13 mouse cellular contexts compared by ENCODE assay signal in the genomic region with DNA sequence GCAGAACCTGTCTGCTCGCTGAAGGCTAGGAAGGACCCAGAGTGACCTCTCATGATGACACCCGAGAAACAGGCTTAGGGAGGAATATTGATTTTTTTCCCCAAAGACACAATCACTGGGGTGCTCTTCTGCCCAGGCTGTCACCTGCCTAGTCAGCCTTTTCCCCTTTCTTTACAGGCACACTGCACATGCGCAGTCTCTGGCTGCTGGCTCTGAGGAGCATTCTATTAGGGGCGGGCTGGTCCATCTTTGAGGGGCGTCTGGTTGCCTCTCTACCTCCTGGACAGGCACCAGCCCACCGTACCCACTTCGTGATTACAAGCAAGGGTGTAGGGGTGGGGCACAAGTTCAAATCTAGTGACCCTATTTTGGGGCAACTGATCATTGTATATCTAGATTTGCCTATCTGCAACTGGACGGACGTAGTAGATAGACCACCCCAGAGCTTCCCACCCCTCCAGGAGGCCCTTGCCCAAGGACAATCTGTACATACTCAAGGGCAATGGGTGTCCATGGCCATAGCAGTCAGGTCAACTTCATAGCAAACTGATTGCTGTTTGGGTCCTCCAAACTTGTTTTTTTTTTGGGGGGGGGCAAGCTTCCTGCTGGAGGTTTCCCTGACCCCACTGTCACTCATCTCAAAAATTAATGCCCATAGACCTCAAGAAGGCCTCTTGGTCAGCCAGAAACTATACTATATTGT.
A peak's percentile ranks its signal among the peaks of the same experiment; 100 is the strongest.
DNase-seq lines count a peak whose midpoint lies in the region; ATAC-seq and TF ChIP-seq lines count a peak whose summit lies in the region.
"Had no signal": no experiment of that assay in that cellular context is flagged by ENCODE, and none has a peak within 500 bp of the region (broad histone marks: within the 10 kb centered on the region; RNA-seq: fewer than 3 reads in every experiment).

No protein-coding gene starts in this region.

- peak overlapping the region; percentile 97 for H3K27ac ChIP-seq in hindbrain, embryonic 12.5 days
- H3K27ac ChIP-seq in hindbrain, embryonic 11.5 days (ENCODE audit: low read depth, low read length) = no peak overlapping the region
- H3K27ac ChIP-seq in CH12.LX (ENCODE audit: insufficient read depth, low read depth) = no peak overlapping the region
- peak overlapping the region; percentile 100 for H3K27ac ChIP-seq in hindbrain, postnatal 0 days

- H3K36me3 ChIP-seq in hindbrain, embryonic 12.5 days = no peaks in the 10 kb centered on the region
- H3K36me3 ChIP-seq in hindbrain, embryonic 11.5 days (ENCODE audit: control insufficient read depth, insufficient read depth, low read length) = no peaks in the 10 kb centered on the region
- H3K36me3 ChIP-seq in CH12.LX (replicated peaks in 1 of 2; ENCODE audit: control insufficient read depth in 1 of 2, insufficient read depth in 1 of 2, low read length in 1 of 2) = no peaks in the 10 kb centered on the region
- no peaks in the 10 kb centered on the region for H3K36me3 ChIP-seq in hindbrain, postnatal 0 days (ENCODE audit: insufficient read depth, low read length)
- H3K36me3 ChIP-seq: limb, embryonic 13.5 days had no signal

- H3K4me3 ChIP-seq in hindbrain, embryonic 12.5 days = no peak overlapping the region
- no peak overlapping the region for H3K4me3 ChIP-seq in hindbrain, embryonic 11.5 days (ENCODE audit: low read depth, low read length)
- no peak overlapping the region for H3K4me3 ChIP-seq in CH12.LX (replicated peaks in 1 of 3; ENCODE audit: low read depth in 2 of 3, low read length in 2 of 3, poor library complexity in 1 of 3)
- no peak overlapping the region for H3K4me3 ChIP-seq in hindbrain, postnatal 0 days (ENCODE audit: low read length)
- H3K4me3 ChIP-seq: limb, embryonic 13.5 days had no signal

- TF ChIP-seq CTCF in CH12.LX (conservative IDR thresholded peaks at IDR 0.05 in 1 of 2, IDR thresholded peaks at IDR 0.05 in 1 of 2; ENCODE audit: low read depth in 2 of 2, low read length in 2 of 2) = no peak
- TF ChIP-seq CTCF in hindbrain, postnatal 0 days (IDR thresholded peaks at IDR 0.05; ENCODE audit: low read depth) = no peak

- H3K9me3 ChIP-seq in hindbrain, embryonic 12.5 days (replicated peaks) = no peaks in the 10 kb centered on the region
- no peaks in the 10 kb centered on the region for H3K9me3 ChIP-seq in hindbrain, embryonic 11.5 days (ENCODE audit: control insufficient read depth, low read length)
- H3K9me3 ChIP-seq in CH12.LX (replicated peaks; ENCODE audit: low read length) = no peaks in the 10 kb centered on the region
- H3K9me3 ChIP-seq in hindbrain, postnatal 0 days (ENCODE audit: low read length) = no peaks in the 10 kb centered on the region
- H3K9me3 ChIP-seq: limb, embryonic 13.5 days had no signal

- WGBS in hindbrain, embryonic 12.5 days = 80% methylated on average over 9 of the region's 9 CpGs
- 81% methylated on average over 9 of the region's 9 CpGs for WGBS in hindbrain, embryonic 11.5 days
- 50% methylated on average over 9 of the region's 9 CpGs for WGBS in hindbrain, postnatal 0 days

- peaks cover 50% of the 10 kb centered on the region for H3K4me1 ChIP-seq in hindbrain, embryonic 12.5 days
- H3K4me1 ChIP-seq in hindbrain, embryonic 11.5 days (replicated peaks; ENCODE audit: control insufficient read depth, insufficient read depth, low read length) = peaks cover 2% of the 10 kb centered on the region
- H3K4me1 ChIP-seq in CH12.LX (ENCODE audit: control insufficient read depth in 1 of 2, insufficient read depth in 2 of 2) = peaks cover 16 to 23% of the 10 kb centered on the region in 2 experiments
- peaks cover 50% of the 10 kb centered on the region for H3K4me1 ChIP-seq in hindbrain, postnatal 0 days (ENCODE audit: insufficient read depth, low read length)

- no peaks in the 10 kb centered on the region for H3K79me2 ChIP-seq in CH12.LX (replicated peaks; ENCODE audit: control insufficient read depth, extremely low read depth, insufficient read depth, poor library complexity, severe bottlenecking)

- H3K4me2 ChIP-seq in hindbrain, embryonic 12.5 days (replicated peaks) = no peak overlapping the region
- H3K4me2 ChIP-seq in hindbrain, embryonic 11.5 days (replicated peaks; ENCODE audit: low read depth, low read length) = no peak overlapping the region
- no peak overlapping the region for H3K4me2 ChIP-seq in CH12.LX (ENCODE audit: insufficient read depth, low read depth, poor library complexity, severe bottlenecking)
- no peak overlapping the region for H3K4me2 ChIP-seq in hindbrain, postnatal 0 days (ENCODE audit: low read depth, low read length)

- dilution Hi-C loops in CH12.LX (cut with MboI; ENCODE audit: extremely low pct_ligation_motif_present, extremely low pct_unique_long_range_greater_than_20kb, low sequenced_read_pairs) = no loop called here

- no peak for TF ChIP-seq EP300 in CH12.LX (IDR thresholded peaks at IDR 0.05; ENCODE audit: low read length)

- no peak for TF ChIP-seq RAD21 in CH12.LX (IDR thresholded peaks at IDR 0.05; ENCODE audit: low read depth, low read length)

- H3K27me3 ChIP-seq in hindbrain, embryonic 12.5 days = peaks cover 93% of the 10 kb centered on the region
- H3K27me3 ChIP-seq in hindbrain, embryonic 11.5 days (ENCODE audit: control insufficient read depth, insufficient read depth, low read length) = peaks cover 86% of the 10 kb centered on the region
- H3K27me3 ChIP-seq in CH12.LX (replicated peaks) = no peaks in the 10 kb centered on the region
- no peaks in the 10 kb centered on the region for H3K27me3 ChIP-seq in hindbrain, postnatal 0 days (ENCODE audit: insufficient read depth, low read length)

- no peak for TF ChIP-seq POLR2A in CH12.LX (IDR thresholded peaks at IDR 0.05; ENCODE audit: low read depth, low read length)

- ATAC-seq in hindbrain, embryonic 12.5 days (ENCODE audit: low FRiP score) = no peak
- ATAC-seq in hindbrain, embryonic 11.5 days (ENCODE audit: low FRiP score) = no peak
- no peak for ATAC-seq in hindbrain, postnatal 0 days
- ATAC-seq: liver, postnatal 0 days had no signal

- H3K9ac ChIP-seq in hindbrain, embryonic 12.5 days = no peak overlapping the region
- H3K9ac ChIP-seq in hindbrain, embryonic 11.5 days (ENCODE audit: low read depth, low read length) = no peak overlapping the region
- H3K9ac ChIP-seq in CH12.LX (ENCODE audit: insufficient read depth, low read depth) = no peak overlapping the region
- H3K9ac ChIP-seq in hindbrain, postnatal 0 days (replicated peaks; ENCODE audit: low read length) = no peak overlapping the region
- H3K9ac ChIP-seq: liver, postnatal 0 days had no signal

- in situ Hi-C loops in CH12.LX (cut with MboI; ENCODE audit: low pct_ligation_motif_present, low pct_unique_long_range_greater_than_20kb, low sequenced_read_pairs) = no loop called here

- DNase-seq in cerebellum, adult 11-12 months = peak; percentile 55
- no peak for DNase-seq in cerebellum, postnatal 36 days
- no peak for DNase-seq in hindbrain, embryonic 11.5 days (ENCODE audit: low spot score)
- DNase-seq in CH12.LX (ENCODE audit: extremely low read depth) = no peak
- DNase-seq in hindbrain, postnatal 0 days (ENCODE audit: low spot score) = no peak
- DNase-seq in spleen, postnatal 4 days (ENCODE audit: low spot score in 2 of 2) = no peak
- no peak for DNase-seq in ovary, postnatal 36 days (ENCODE audit: low spot score)
- DNase-seq: kidney, adult 11 months; kidney, postnatal 36 days; liver, postnatal 0 days; lung, postnatal 4 days had no signal

TF ChIP-seq in CH12.LX, 34 proteins besides CTCF, POLR2A, EP300 and RAD21:
- no peak for TF ChIP-seq MEF2A (IDR thresholded peaks at IDR 0.05; ENCODE audit: borderline replicate concordance, low read depth, low read length)
- peak; percentile 29; the same call in 1 of the 2 replicates for TF ChIP-seq NRF1 (IDR thresholded peaks at IDR 0.05; ENCODE audit: low read depth, low read length)

Comparison
In these comparisons a context has a peak if more than half of its experiments do, and no peak if none do; other contexts are left out.
1. H3K27ac ChIP-seq: peak in hindbrain, embryonic 12.5 days (single experiment) and hindbrain, postnatal 0 days (single experiment); none in hindbrain, embryonic 11.5 days (single experiment) and CH12.LX (single experiment).